Mouse (Mus musculus): Measurements from ENCODE around the gene AI854703. TPM values are rescaled to one million over a fixed set of nuclear protein-coding genes. Genes with fewer than 3 reads are reported as not detected.

The AI854703 gene
- total and polyA plus RNA-seq, 3 experiments: 0.11 TPM; not detected in 2

- Histone ChIP-seq H3K4me1 (ENCODE audit: insufficient read depth, low read depth, low read length) (no peaks in the 10 kb centered on the region), H3K4me3 (ENCODE audit: low read depth, low read length) (no peak overlapping the region), H3K9me3 (replicated peaks) (no peaks in the 10 kb centered on the region), H3K36me3 (replicated peaks) (no peaks in the 10 kb centered on the region), H3K27me3 (ENCODE audit: insufficient read depth, low read length) (no peaks in the 10 kb centered on the region; the same call in 1 of the 2 replicates)
- ATAC-seq (ENCODE audit: extremely low read depth, insufficient number of reproducible peaks, low FRiP score, poor library complexity, severe bottlenecking): no peak
- TF ChIP-seq GATA2 (IDR thresholded peaks at IDR 0.05; ENCODE audit: borderline replicate concordance, low read depth, low read length): no peak
- no peak for TF ChIP-seq GATA1 (IDR thresholded peaks at IDR 0.05; ENCODE audit: borderline replicate concordance, low read length)
- no peak for TF ChIP-seq TAL1 (conservative IDR thresholded peaks at IDR 0.05; ENCODE audit: low read depth, low read length)
- no peak for TF ChIP-seq POLR2AphosphoS5 (IDR thresholded peaks at IDR 0.05; ENCODE audit: insufficient replicate concordance, low read depth, low read length)
- TF ChIP-seq CTCF (IDR thresholded peaks at IDR 0.05; ENCODE audit: low read depth, low read length): no peak
- no peak for DNase-seq (ENCODE audit: low spot score)
Observed at GRCm38 (mm10) chr6:48591221-48591845, 35.2 kb upstream of the AI854703 start.

GRCm38 (mm10) chr6:48591871-48592270 is 34.7 kb upstream of the AI854703 start:
- no peak for TF ChIP-seq POLR2AphosphoS5 (IDR thresholded peaks at IDR 0.05; ENCODE audit: insufficient replicate concordance, low read depth, low read length)
- TF ChIP-seq GATA2 (IDR thresholded peaks at IDR 0.05; ENCODE audit: borderline replicate concordance, low read depth, low read length): no peak
- TF ChIP-seq TAL1 (conservative IDR thresholded peaks at IDR 0.05; ENCODE audit: low read depth, low read length): no peak
- TF ChIP-seq CTCF (IDR thresholded peaks at IDR 0.05; ENCODE audit: low read depth, low read length): no peak
- no peak for TF ChIP-seq GATA1 (IDR thresholded peaks at IDR 0.05; ENCODE audit: borderline replicate concordance, low read length)
- Histone ChIP-seq H3K9me3 (replicated peaks) (no peaks in the 10 kb centered on the region), H3K4me1 (ENCODE audit: insufficient read depth, low read depth, low read length) (no peaks in the 10 kb centered on the region), H3K36me3 (replicated peaks) (no peaks in the 10 kb centered on the region), H3K4me3 (ENCODE audit: low read depth, low read length) (no peak overlapping the region), H3K27me3 (ENCODE audit: insufficient read depth, low read length) (no peaks in the 10 kb centered on the region; the same call in 1 of the 2 replicates)
- no peak for DNase-seq (ENCODE audit: low spot score)
- no peak for ATAC-seq (ENCODE audit: extremely low read depth, insufficient number of reproducible peaks, low FRiP score, poor library complexity, severe bottlenecking)

GRCm38 (mm10) chr6:48593158-48594042 is 33.2 kb upstream of the AI854703 start, which contains the start of the genes Repin1 and Gm44965:
Repin1 (plus strand) TSS chr6:48593883.
Gm44965 (plus strand) TSS chr6:48593941.
- Histone ChIP-seq H3K4me1 (ENCODE audit: insufficient read depth, low read depth, low read length) (no peaks in the 10 kb centered on the region), H3K4me3 (ENCODE audit: low read depth, low read length) (no peak within 1 kb of the TSS), H3K9me3 (replicated peaks) (no peaks in the 10 kb centered on the region; the same call in 1 of the 2 replicates), H3K27me3 (ENCODE audit: insufficient read depth, low read length) (no peaks in the 10 kb centered on the region; the same call in 1 of the 2 replicates), H3K36me3 (replicated peaks) (no peaks in the 10 kb centered on the region)
- no peak for TF ChIP-seq POLR2AphosphoS5 (IDR thresholded peaks at IDR 0.05; ENCODE audit: insufficient replicate concordance, low read depth, low read length)
- no peak for TF ChIP-seq GATA1 (IDR thresholded peaks at IDR 0.05; ENCODE audit: borderline replicate concordance, low read length)
- no peak for TF ChIP-seq GATA2 (IDR thresholded peaks at IDR 0.05; ENCODE audit: borderline replicate concordance, low read depth, low read length)
- no peak for TF ChIP-seq CTCF (IDR thresholded peaks at IDR 0.05; ENCODE audit: low read depth, low read length)
- no peak for TF ChIP-seq TAL1 (conservative IDR thresholded peaks at IDR 0.05; ENCODE audit: low read depth, low read length)
- DNase-seq (ENCODE audit: low spot score) (no peak), ATAC-seq (ENCODE audit: extremely low read depth, insufficient number of reproducible peaks, low FRiP score, poor library complexity, severe bottlenecking) (no peak)

GRCm38 (mm10) chr6:48594043-48594738 is 32.4 kb upstream of the AI854703 start:
- TF ChIP-seq POLR2AphosphoS5 (IDR thresholded peaks at IDR 0.05; ENCODE audit: insufficient replicate concordance, low read depth, low read length) (no peak), CTCF (IDR thresholded peaks at IDR 0.05; ENCODE audit: low read depth, low read length) (no peak), GATA1 (IDR thresholded peaks at IDR 0.05; ENCODE audit: borderline replicate concordance, low read length) (no peak), TAL1 (conservative IDR thresholded peaks at IDR 0.05; ENCODE audit: low read depth, low read length) (no peak), GATA2 (IDR thresholded peaks at IDR 0.05; ENCODE audit: borderline replicate concordance, low read depth, low read length) (no peak)
- H3K4me1 ChIP-seq (ENCODE audit: insufficient read depth, low read depth, low read length): no peaks in the 10 kb centered on the region
- no peak overlapping the region for H3K4me3 ChIP-seq (ENCODE audit: low read depth, low read length)
- no peaks in the 10 kb centered on the region for H3K36me3 ChIP-seq (replicated peaks)
- ATAC-seq (ENCODE audit: extremely low read depth, insufficient number of reproducible peaks, low FRiP score, poor library complexity, severe bottlenecking) (no peak), DNase-seq (ENCODE audit: low spot score) (no peak)
- no peaks in the 10 kb centered on the region; the same call in 1 of the 2 replicates for H3K9me3 ChIP-seq (replicated peaks)
- no peaks in the 10 kb centered on the region; the same call in 1 of the 2 replicates for H3K27me3 ChIP-seq (ENCODE audit: insufficient read depth, low read length)

GRCm38 (mm10) chr6:48595278-48595677 is 31.3 kb upstream of the AI854703 start:
- DNase-seq (ENCODE audit: low spot score) (no peak), ATAC-seq (ENCODE audit: extremely low read depth, insufficient number of reproducible peaks, low FRiP score, poor library complexity, severe bottlenecking) (no peak)
- Histone ChIP-seq H3K36me3 (replicated peaks) (no peaks in the 10 kb centered on the region), H3K9me3 (replicated peaks) (no peaks in the 10 kb centered on the region; the same call in 1 of the 2 replicates), H3K27me3 (ENCODE audit: insufficient read depth, low read length) (no peaks in the 10 kb centered on the region; the same call in 1 of the 2 replicates), H3K4me3 (ENCODE audit: low read depth, low read length) (no peak overlapping the region), H3K4me1 (ENCODE audit: insufficient read depth, low read depth, low read length) (no peaks in the 10 kb centered on the region)
- TF ChIP-seq GATA2 (IDR thresholded peaks at IDR 0.05; ENCODE audit: borderline replicate concordance, low read depth, low read length): no peak
- TF ChIP-seq CTCF (IDR thresholded peaks at IDR 0.05; ENCODE audit: low read depth, low read length): no peak
- TF ChIP-seq TAL1 (conservative IDR thresholded peaks at IDR 0.05; ENCODE audit: low read depth, low read length): no peak
- TF ChIP-seq POLR2AphosphoS5 (IDR thresholded peaks at IDR 0.05; ENCODE audit: insufficient replicate concordance, low read depth, low read length): no peak
- no peak for TF ChIP-seq GATA1 (IDR thresholded peaks at IDR 0.05; ENCODE audit: borderline replicate concordance, low read length)
